Mouse (Mus musculus) spleen, adult 2 months (tissue): ENCODE measurements around the gene Asb12.

Experiments
- CTCF ChIP-seq: fragments of 200-500 bp; IDR thresholded peaks from 2 replicates; pipeline ENCODE4 v1.5.1; 2011; ENCODE audit warnings: mild to moderate bottlenecking, inconsistent platforms; ENCODE audit not compliant: insufficient read depth, insufficient read length, insufficient replicate concordance; ENCODE audit errors: extremely low read depth
- POLR2A ChIP-seq: fragments of 200-500 bp; IDR thresholded peaks from 2 replicates; pipeline ENCODE4 v1.6.1; 2011; ENCODE audit warnings: low read depth, low read length, inconsistent platforms

GRCm38 (mm10) chrX:95557887-95558286, at the start of gene Asb12, which contains the start of gene Pfn5:
- no peak for TF ChIP-seq CTCF
- TF ChIP-seq POLR2A, result no peak
